Mouse (Mus musculus) kidney, adult 2 months (tissue): Measurements from ENCODE around the gene Slc48a1.

Experiments used
- CTCF ChIP-seq: fragments of 200-500 bp; conservative IDR thresholded peaks from 2 replicates; pipeline ENCODE4 v1.5.1; 2011; ENCODE audit warnings: low read depth, mild to moderate bottlenecking, control low read depth, low read length, moderate library complexity, mixed read lengths; ENCODE audit not compliant: insufficient read depth, insufficient read length
- POLR2A ChIP-seq: fragments of 200-500 bp; IDR thresholded peaks from one replicate; pipeline ENCODE4 v1.6.1; 2011; ENCODE audit warnings: low read depth, low read length, control low read depth

GRCm38 (mm10) chr15:97809942-97810341 lies 31.6 kb downstream of the Slc48a1 start:
- TF ChIP-seq CTCF (peak; percentile 76), POLR2A (no peak)
